Mouse (Mus musculus) midbrain, embryonic 14.5 days (tissue): Measurements from ENCODE around the gene Srpk2. TPM values are rescaled to one million over a fixed set of nuclear protein-coding genes. Genes with fewer than 3 reads are reported as not detected.

Experiments
- ATAC-seq: fragments of 200-750 bp; cut with Nextera tagmentation; 2 replicates; pipeline ENCODE4 v1.8.0; 2017; ENCODE audit warnings: moderate number of reproducible peaks, moderate library complexity; ENCODE audit not compliant: low FRiP score, low TSS enrichment
- DNase-seq: peaks from one replicate; pipeline ENCODE4 v3.0.0-alpha.2; 2015
- H3K27ac ChIP-seq: fragments of 300-500 bp; sonication (generic); replicated peaks from 2 replicates; pipeline ENCODE4 v1.5.1; 2014; ENCODE audit warnings: mild to moderate bottlenecking, low read depth, low read length, moderate library complexity
- H3K27me3 ChIP-seq: fragments of 300-500 bp; sonication (generic); 2 replicates; pipeline ENCODE4 v1.6.1; 2014; ENCODE audit warnings: low read length, control low read depth, mixed read lengths; ENCODE audit not compliant: control insufficient read depth, insufficient read depth
- H3K36me3 ChIP-seq: fragments of 300-500 bp; sonication (generic); 2 replicates; pipeline ENCODE4 v1.6.1; 2014; ENCODE audit warnings: low read length, control low read depth; ENCODE audit not compliant: control insufficient read depth, insufficient read depth
- H3K4me1 ChIP-seq: fragments of 300-500 bp; sonication (generic); 2 replicates; pipeline ENCODE4 v1.6.1; 2014; ENCODE audit warnings: mild to moderate bottlenecking, antibody characterized with exemption, low read length, control low read depth; ENCODE audit not compliant: control insufficient read depth, insufficient read depth
- H3K4me2 ChIP-seq: fragments of 300-500 bp; sonication (generic); 2 replicates; pipeline ENCODE4 v1.6.1; 2014; ENCODE audit warnings: mild to moderate bottlenecking, low read length, moderate library complexity
- H3K4me3 ChIP-seq: fragments of 300-500 bp; sonication (generic); replicated peaks from 2 replicates; pipeline ENCODE4 v1.5.1; 2014; ENCODE audit warnings: low read depth, low read length
- H3K9ac ChIP-seq: fragments of 300-500 bp; sonication (generic); replicated peaks from 2 replicates; pipeline ENCODE4 v1.6.1; 2014; ENCODE audit warnings: mild to moderate bottlenecking, low read length, moderate library complexity
- H3K9me3 ChIP-seq: fragments of 300-500 bp; sonication (generic); 2 replicates; pipeline ENCODE4 v1.6.1; 2016; ENCODE audit warnings: low read length, control low read depth, mixed read lengths; ENCODE audit not compliant: control insufficient read depth
- WGBS: fragments of 180-500 bp; shearing (Covaris S2); extraction: QIAGEN DNeasy Blood & Tissue Kit; methylation state at CpG from one replicate; pipeline ENCODE4 v1.1.7; 2014; 5-methylcytosine and 5-hydroxymethylcytosine counted together
- polyA plus RNA-seq: library from polyadenylated mRNA; unstranded; fragments of >200 nt; fragmentation: Nextera tagmentation; extraction: Ambion mirVana; gene quantifications from 2 replicates; pipeline ENCODE4 v1.2.1, GENCODE M21; 2014

Srpk2 gene
- polyA plus RNA-seq, 1 experiment from 2014 or later, result 121 TPM

GRCm38 (mm10) chr5:23637337-23637736 lies 47.1 kb downstream of the Srpk2 start:
- Histone ChIP-seq H3K9ac (no peak overlapping the region), H3K4me3 (no peak overlapping the region), H3K27me3 (no peaks in the 10 kb centered on the region), H3K4me1 (no peaks in the 10 kb centered on the region), H3K9me3 (no peaks in the 10 kb centered on the region), H3K27ac (no peak overlapping the region), H3K4me2 (no peak overlapping the region), H3K36me3 (no peaks in the 10 kb centered on the region)
- DNase-seq (no peak), ATAC-seq (no peak)
- 96% methylated on average over 8 of the region's 8 CpGs for WGBS

GRCm38 (mm10) chr5:23631490-23631889 lies 52.9 kb downstream of the Srpk2 start:
- WGBS, result 77% methylated on average over 1 of the region's 1 CpGs
- H3K4me2 ChIP-seq, result no peak overlapping the region
- no peaks in the 10 kb centered on the region for H3K4me1 ChIP-seq
- ATAC-seq, result no peak
- no peak overlapping the region for H3K4me3 ChIP-seq
- H3K9me3 ChIP-seq, result no peaks in the 10 kb centered on the region
- H3K9ac ChIP-seq, result no peak overlapping the region
- H3K27ac ChIP-seq, result no peak overlapping the region
- no peaks in the 10 kb centered on the region for H3K27me3 ChIP-seq
- DNase-seq, result no peak
- no peaks in the 10 kb centered on the region for H3K36me3 ChIP-seq

- H3K4me2 ChIP-seq, result no peak overlapping the region
- DNase-seq (no peak), ATAC-seq (no peak)
- H3K4me3 ChIP-seq, result no peak overlapping the region
- 90% methylated on average over 5 of the region's 5 CpGs for WGBS
- no peak overlapping the region for H3K27ac ChIP-seq
- H3K4me1 ChIP-seq, result no peaks in the 10 kb centered on the region
- no peak overlapping the region for H3K9ac ChIP-seq
- no peaks in the 10 kb centered on the region for H3K36me3 ChIP-seq
- H3K9me3 ChIP-seq, result no peaks in the 10 kb centered on the region
- no peaks in the 10 kb centered on the region for H3K27me3 ChIP-seq
Measured at GRCm38 (mm10) chr5:23627221-23627620, 57.2 kb downstream of the Srpk2 start.

GRCm38 (mm10) chr5:23626173-23626572 lies 58.2 kb downstream of the Srpk2 start:
- WGBS, result 77% methylated on average over 2 of the region's 2 CpGs
- DNase-seq (no peak), ATAC-seq (no peak)
- Histone ChIP-seq H3K9ac (no peak overlapping the region), H3K9me3 (no peaks in the 10 kb centered on the region), H3K27ac (no peak overlapping the region), H3K36me3 (no peaks in the 10 kb centered on the region), H3K4me2 (no peak overlapping the region), H3K4me1 (no peaks in the 10 kb centered on the region), H3K4me3 (no peak overlapping the region), H3K27me3 (no peaks in the 10 kb centered on the region)

- Histone ChIP-seq H3K27me3 (no peaks in the 10 kb centered on the region), H3K4me1 (0 out of 2 replicates have a peak, but pooled peaks cover 2% of the 10 kb centered on the region), H3K4me3 (no peak overlapping the region), H3K4me2 (no peak overlapping the region), H3K9ac (no peak overlapping the region), H3K36me3 (no peaks in the 10 kb centered on the region), H3K27ac (no peak overlapping the region), H3K9me3 (no peaks in the 10 kb centered on the region)
- WGBS, result 78% methylated on average over 8 of the region's 8 CpGs
- ATAC-seq (no peak), DNase-seq (no peak)
Measured at GRCm38 (mm10) chr5:23620621-23621020, 63.8 kb downstream of the Srpk2 start.

GRCm38 (mm10) chr5:23618656-23619055 lies 65.8 kb downstream of the Srpk2 start:
- H3K4me3 ChIP-seq, result no peak overlapping the region
- no peaks in the 10 kb centered on the region for H3K9me3 ChIP-seq
- no peak overlapping the region for H3K4me2 ChIP-seq
- no peaks in the 10 kb centered on the region for H3K27me3 ChIP-seq
- H3K36me3 ChIP-seq, result no peaks in the 10 kb centered on the region
- H3K27ac ChIP-seq, result no peak overlapping the region
- ATAC-seq (no peak), DNase-seq (no peak)
- no peak overlapping the region for H3K9ac ChIP-seq
- WGBS, result 93% methylated on average over 7 of the region's 7 CpGs
- H3K4me1 ChIP-seq, result peaks cover 13% of the 10 kb centered on the region

- Histone ChIP-seq H3K4me2 (peak overlapping the region; percentile 69), H3K9ac (peak overlapping the region; percentile 60), H3K9me3 (no peaks in the 10 kb centered on the region), H3K27me3 (no peaks in the 10 kb centered on the region), H3K27ac (peak overlapping the region; percentile 88), H3K4me3 (peak overlapping the region; percentile 50), H3K4me1 (peaks cover 13% of the 10 kb centered on the region), H3K36me3 (no peaks in the 10 kb centered on the region)
- ATAC-seq, result no peak
- 34% methylated on average over 5 of the region's 5 CpGs for WGBS
- no peak for DNase-seq
Measured at GRCm38 (mm10) chr5:23617104-23617415, 67.4 kb downstream of the Srpk2 start.

- Histone ChIP-seq H3K4me1 (peaks cover 13% of the 10 kb centered on the region), H3K4me3 (peak overlapping the region; percentile 50), H3K4me2 (peak overlapping the region; percentile 69), H3K9me3 (no peaks in the 10 kb centered on the region), H3K27me3 (no peaks in the 10 kb centered on the region), H3K9ac (peak overlapping the region; percentile 60), H3K27ac (peak overlapping the region; percentile 88), H3K36me3 (no peaks in the 10 kb centered on the region)
- ATAC-seq (peak; percentile 82), DNase-seq (peak; percentile 87)
- WGBS, result 5% methylated on average over 11 of the region's 11 CpGs
Measured at GRCm38 (mm10) chr5:23616270-23617103, 67.9 kb downstream of the Srpk2 start.

GRCm38 (mm10) chr5:23615586-23616269 lies 68.7 kb downstream of the Srpk2 start:
- Histone ChIP-seq H3K9ac (peak overlapping the region; percentile 60), H3K9me3 (no peaks in the 10 kb centered on the region), H3K36me3 (no peaks in the 10 kb centered on the region), H3K27ac (peak overlapping the region; percentile 88), H3K4me3 (peak overlapping the region; percentile 50), H3K4me2 (peak overlapping the region; percentile 69), H3K4me1 (peaks cover 13% of the 10 kb centered on the region), H3K27me3 (no peaks in the 10 kb centered on the region)
- DNase-seq (peak; percentile 31), ATAC-seq (peak; percentile 68; the same call in 1 of the 2 replicates)
- 22% methylated on average over 5 of the region's 5 CpGs for WGBS
